Mouse (Mus musculus) brain, embryonic 14.5 days (tissue): ENCODE measurements around the gene Ptpn18. TPM values are rescaled to one million over a fixed set of nuclear protein-coding genes. Genes with fewer than 3 reads are reported as not detected.

Experiments
- DNase-seq: peaks from one replicate; pipeline ENCODE4 v3.0.0-alpha.2; 2011; ENCODE audit warnings: low read depth
- CTCF ChIP-seq: fragments of 200-500 bp; IDR thresholded peaks from 2 replicates; pipeline ENCODE4 v1.5.1; 2012; ENCODE audit warnings: inconsistent platforms, mild to moderate bottlenecking, moderate library complexity, borderline replicate concordance; ENCODE audit not compliant: insufficient read depth, insufficient read length; ENCODE audit errors: extremely low read depth
- POLR2A ChIP-seq: fragments of 200-500 bp; IDR thresholded peaks from 2 replicates; pipeline ENCODE4 v1.6.1; 2012; ENCODE audit warnings: mild to moderate bottlenecking, inconsistent platforms, borderline replicate concordance; ENCODE audit not compliant: poor library complexity, insufficient read depth, insufficient read length, severe bottlenecking; ENCODE audit errors: extremely low read depth
- polyA plus RNA-seq: library from polyadenylated mRNA; depleted of rRNA; stranded (reverse); fragments of >200 nt; gene quantifications from 2 replicates; pipeline ENCODE4 v1.2.3, GENCODE M21; 2012

The Ptpn18 gene
- polyA plus RNA-seq, 1 experiment = 12.3 TPM

GRCm38 (mm10) chr1:34438381-34439051 lies 21.0 kb upstream of the Ptpn18 start:
- DNase-seq = no peak
- TF ChIP-seq CTCF = no peak
- no peak for TF ChIP-seq POLR2A

GRCm38 (mm10) chr1:34439215-34439960 lies 20.2 kb upstream of the Ptpn18 start, which contains the start of the genes Ccdc115 and Imp4:
Gene Ccdc115 (minus strand): TSS chr1:34439672.
Gene Imp4 (plus strand): TSS chr1:34439851.
- peak; percentile 100 for DNase-seq
- TF ChIP-seq POLR2A (peak; percentile 64; the same call in 1 of the 2 replicates), CTCF (no peak)

- no peak for DNase-seq
- TF ChIP-seq CTCF (0 out of 2 replicates have a peak, but pooled peaks have one; percentile 7), POLR2A (no peak)
Observed at GRCm38 (mm10) chr1:34439961-34440630, 19.5 kb upstream of the Ptpn18 start.

GRCm38 (mm10) chr1:34443124-34443523 lies 16.4 kb upstream of the Ptpn18 start:
- TF ChIP-seq CTCF = no peak
- TF ChIP-seq POLR2A = no peak

GRCm38 (mm10) chr1:34458431-34458830 lies 1.1 kb upstream of the Ptpn18 start:
- DNase-seq = peak; percentile 15
- TF ChIP-seq POLR2A (no peak), CTCF (no peak)

More at GRCm38 (mm10) chr1:34443124-34443523, 16.4 kb upstream of the Ptpn18 start:
- DNase-seq = no peak

- DNase-seq = no peak
- TF ChIP-seq CTCF = no peak
- no peak for TF ChIP-seq POLR2A
Observed at GRCm38 (mm10) chr1:34460061-34460441, 489 bp downstream of the Ptpn18 start.

- TF ChIP-seq POLR2A = no peak
- TF ChIP-seq CTCF = peak; percentile 71
- peak; percentile 48 for DNase-seq
Observed at GRCm38 (mm10) chr1:34462766-34463165, 3.2 kb downstream of the Ptpn18 start.

- TF ChIP-seq POLR2A = no peak
- TF ChIP-seq CTCF = no peak
- DNase-seq = no peak
Observed at GRCm38 (mm10) chr1:34464310-34464817, 4.8 kb downstream of the Ptpn18 start.

GRCm38 (mm10) chr1:34465445-34465844 lies 5.9 kb downstream of the Ptpn18 start:
- no peak for DNase-seq

GRCm38 (mm10) chr1:34468051-34468450 lies 8.5 kb downstream of the Ptpn18 start:
- TF ChIP-seq POLR2A = no peak
- no peak for TF ChIP-seq CTCF
- no peak for DNase-seq

More at GRCm38 (mm10) chr1:34465445-34465844, 5.9 kb downstream of the Ptpn18 start:
- TF ChIP-seq CTCF (no peak), POLR2A (no peak)

- DNase-seq = no peak
- TF ChIP-seq POLR2A = no peak
- TF ChIP-seq CTCF = no peak
Observed at GRCm38 (mm10) chr1:34468500-34468899, 8.9 kb downstream of the Ptpn18 start.

GRCm38 (mm10) chr1:34469801-34470200 lies 10.2 kb downstream of the Ptpn18 start:
- DNase-seq = no peak
- no peak for TF ChIP-seq CTCF
- no peak for TF ChIP-seq POLR2A
